19 mouse cellular contexts compared by ENCODE assay signal in the genomic region with DNA sequence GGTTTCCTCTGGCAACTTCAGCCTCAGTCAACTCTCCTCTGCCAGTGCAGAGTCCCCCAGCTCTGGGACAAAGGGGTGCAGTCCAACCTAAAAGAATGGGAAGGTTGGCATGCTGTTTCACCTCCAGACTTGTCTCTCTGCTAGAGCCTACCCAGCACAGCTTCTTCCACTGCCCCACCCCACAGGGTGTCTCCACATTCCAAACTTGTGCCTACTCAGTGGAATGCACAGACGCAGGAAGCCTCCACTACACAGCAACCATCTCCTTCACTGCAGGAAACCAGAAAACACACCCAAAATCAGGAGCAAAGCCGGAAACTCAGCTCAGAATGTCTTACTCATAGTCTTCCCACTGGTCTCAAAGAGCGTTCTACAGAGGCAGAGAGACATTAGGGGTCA. TPM values are rescaled to one million over a fixed set of nuclear protein-coding genes. Genes with fewer than 3 reads are reported as not detected.
A peak's percentile ranks its signal among the peaks of the same experiment; 100 is the strongest.
DNase-seq lines count a peak whose midpoint lies in the region; ATAC-seq and TF ChIP-seq lines count a peak whose summit lies in the region.
"Had no signal": no experiment of that assay in that cellular context is flagged by ENCODE, and none has a peak within 500 bp of the region (broad histone marks: within the 10 kb centered on the region; RNA-seq: fewer than 3 reads in every experiment).

No protein-coding gene starts in this region.

- WGBS in hindbrain, embryonic 15.5 days, result 74% methylated on average over 3 of the region's 3 CpGs
- WGBS in hindbrain, postnatal 0 days, result 69% methylated on average over 3 of the region's 3 CpGs
- 83% methylated on average over 3 of the region's 3 CpGs for WGBS in forebrain, embryonic 15.5 days

- intact Hi-C loops in left cerebral cortex, adult 2 months (cut with DNase I), result no loop called here

- ATAC-seq in hindbrain, embryonic 15.5 days (ENCODE audit: low FRiP score, low read depth), result 0 out of 2 replicates have a peak, but pooled peaks have one; percentile 34
- no peak for ATAC-seq in hindbrain, postnatal 0 days
- ATAC-seq in forebrain, embryonic 15.5 days (replicated peaks), result peak; percentile 68

- no peak overlapping the region for H3K4me2 ChIP-seq in hindbrain, embryonic 15.5 days
- no peak overlapping the region for H3K4me2 ChIP-seq in hindbrain, postnatal 0 days (ENCODE audit: low read depth, low read length)
- no peak overlapping the region for H3K4me2 ChIP-seq in forebrain, embryonic 15.5 days (replicated peaks)
- H3K4me2 ChIP-seq: embryonic facial prominence, embryonic 12.5 days; heart, embryonic 12.5 days; kidney, embryonic 15.5 days had no signal

- H3K9me3 ChIP-seq in hindbrain, embryonic 15.5 days, result no peaks in the 10 kb centered on the region
- no peaks in the 10 kb centered on the region for H3K9me3 ChIP-seq in hindbrain, postnatal 0 days (ENCODE audit: low read length)
- H3K9me3 ChIP-seq in forebrain, embryonic 15.5 days, result no peaks in the 10 kb centered on the region
- H3K9me3 ChIP-seq: embryonic facial prominence, embryonic 12.5 days; heart, embryonic 12.5 days; kidney, embryonic 15.5 days; midbrain, embryonic 10.5 days had no signal

- H3K36me3 ChIP-seq in hindbrain, embryonic 15.5 days, result no peaks in the 10 kb centered on the region
- no peaks in the 10 kb centered on the region for H3K36me3 ChIP-seq in hindbrain, postnatal 0 days (ENCODE audit: insufficient read depth, low read length)
- H3K36me3 ChIP-seq in forebrain, embryonic 15.5 days, result no peaks in the 10 kb centered on the region
- H3K36me3 ChIP-seq: embryonic facial prominence, embryonic 12.5 days; heart, embryonic 12.5 days; kidney, embryonic 15.5 days; midbrain, embryonic 10.5 days had no signal

- no peak overlapping the region for H3K27ac ChIP-seq in hindbrain, embryonic 15.5 days (replicated peaks)
- no peak overlapping the region for H3K27ac ChIP-seq in hindbrain, postnatal 0 days
- H3K27ac ChIP-seq in forebrain, embryonic 15.5 days (replicated peaks), result no peak overlapping the region
- H3K27ac ChIP-seq in left cerebral cortex, adult 2 months, result no peak overlapping the region
- H3K27ac ChIP-seq: embryonic facial prominence, embryonic 12.5 days; kidney, embryonic 15.5 days; midbrain, embryonic 10.5 days had no signal

- DNase-seq in hindbrain, postnatal 0 days (ENCODE audit: low spot score), result no peak
- DNase-seq in 3T3-L1 (ENCODE audit: low read depth, low spot score), result peak; percentile 79
- peak; percentile 80 for DNase-seq in Muller cell, postnatal 12 days (ENCODE audit: inconsistent ontology term)
- DNase-seq in thymus, postnatal 14 days, result no peak
- no peak for DNase-seq in left cerebral cortex, adult 2 months (ENCODE audit: extremely low spot score in 1 of 2, low spot score in 2 of 2)
- DNase-seq: adrenal gland, postnatal 14 days; cerebellum, adult 9-11 months; gastrocnemius, postnatal 36 days; lung, postnatal 14 days had no signal

- H3K9ac ChIP-seq in hindbrain, embryonic 15.5 days, result no peak overlapping the region
- H3K9ac ChIP-seq in hindbrain, postnatal 0 days (replicated peaks; ENCODE audit: low read length), result no peak overlapping the region
- no peak overlapping the region for H3K9ac ChIP-seq in forebrain, embryonic 15.5 days (replicated peaks)
- H3K9ac ChIP-seq: embryonic facial prominence, embryonic 12.5 days; heart, embryonic 12.5 days; kidney, embryonic 15.5 days had no signal

- no peaks in the 10 kb centered on the region for H3K4me1 ChIP-seq in hindbrain, embryonic 15.5 days (replicated peaks)
- peaks cover 9% of the 10 kb centered on the region; the same call in 1 of the 2 replicates for H3K4me1 ChIP-seq in hindbrain, postnatal 0 days (ENCODE audit: insufficient read depth, low read length)
- H3K4me1 ChIP-seq in forebrain, embryonic 15.5 days, result peaks cover 7% of the 10 kb centered on the region
- H3K4me1 ChIP-seq: embryonic facial prominence, embryonic 12.5 days; heart, embryonic 12.5 days; kidney, embryonic 15.5 days had no signal

- no peak overlapping the region for H3K4me3 ChIP-seq in hindbrain, embryonic 15.5 days
- H3K4me3 ChIP-seq in hindbrain, postnatal 0 days (ENCODE audit: low read length), result no peak overlapping the region
- H3K4me3 ChIP-seq in forebrain, embryonic 15.5 days, result no peak overlapping the region
- no peak overlapping the region for H3K4me3 ChIP-seq in left cerebral cortex, adult 2 months
- H3K4me3 ChIP-seq: embryonic facial prominence, embryonic 12.5 days; heart, embryonic 12.5 days; kidney, embryonic 15.5 days; midbrain, embryonic 10.5 days had no signal

- H3K27me3 ChIP-seq in hindbrain, embryonic 15.5 days, result no peaks in the 10 kb centered on the region
- H3K27me3 ChIP-seq in hindbrain, postnatal 0 days (ENCODE audit: insufficient read depth, low read length), result no peaks in the 10 kb centered on the region
- H3K27me3 ChIP-seq in forebrain, embryonic 15.5 days, result peaks cover 22% of the 10 kb centered on the region
- H3K27me3 ChIP-seq: embryonic facial prominence, embryonic 12.5 days; heart, embryonic 12.5 days; kidney, embryonic 15.5 days had no signal

- no peak for TF ChIP-seq CTCF in hindbrain, postnatal 0 days (IDR thresholded peaks at IDR 0.05; ENCODE audit: low read depth)
- TF ChIP-seq CTCF in left cerebral cortex, adult 2 months (IDR thresholded peaks at IDR 0.05), result no peak

RNA-seq across cellular contexts. Expression of a gene that starts 10.6 kb away (rescaled TPM):
- polyA plus RNA-seq in hindbrain, embryonic 15.5 days (2015; fragmentation: Nextera tagmentation; extraction: Ambion mirVana), result 0.21 TPM in 1 of 2 replicates, not detected in the other
- not detected in 2 replicates for total RNA-seq in hindbrain, postnatal 0 days (2014; rRNA removed)
- not detected in 2 replicates for polyA plus RNA-seq in hindbrain, postnatal 0 days (2015; fragmentation: Nextera tagmentation; extraction: Ambion mirVana)
- not detected in 2 replicates for polyA plus RNA-seq in forebrain, embryonic 15.5 days (2015; fragmentation: Nextera tagmentation; extraction: Ambion mirVana)
- total RNA-seq in left cerebral cortex, adult 2 months (2021), result not detected
- total RNA-seq: adrenal gland, postnatal 14 days; hematopoietic stem cell, adult 5-6 weeks; left cerebral cortex, postnatal 14 days; liver, adult 2 months had no signal
- polyA plus RNA-seq: embryonic facial prominence, embryonic 12.5 days; heart, embryonic 12.5 days; liver, adult 2 months; midbrain, embryonic 10.5 days; stomach, embryonic 14.5 days had no signal

Comparison
In these comparisons a context has a peak if more than half of its experiments do, and no peak if none do; other contexts are left out.
1. DNase-seq: peak in 3T3-L1 (single experiment) and Muller cell, postnatal 12 days (single experiment); none in hindbrain, postnatal 0 days (single experiment), thymus, postnatal 14 days (single experiment) and left cerebral cortex, adult 2 months (0 of 2).